Mouse (Mus musculus) testis, adult 2 months (tissue): ENCODE data around the gene Rxrb.

Experiments
- CTCF ChIP-seq: fragments of 200-500 bp; IDR thresholded peaks from 2 replicates; pipeline ENCODE4 v1.5.1; 2012; ENCODE audit warnings: low read depth, mild to moderate bottlenecking, inconsistent platforms, low read length, moderate library complexity; ENCODE audit not compliant: control insufficient read depth, insufficient read depth, insufficient replicate concordance
- POLR2A ChIP-seq: fragments of 200-500 bp; IDR thresholded peaks from 2 replicates; pipeline ENCODE4 v1.6.1; 2012; ENCODE audit warnings: low read depth, mild to moderate bottlenecking, inconsistent platforms, low read length, moderate library complexity; ENCODE audit not compliant: control insufficient read depth

DNA sequence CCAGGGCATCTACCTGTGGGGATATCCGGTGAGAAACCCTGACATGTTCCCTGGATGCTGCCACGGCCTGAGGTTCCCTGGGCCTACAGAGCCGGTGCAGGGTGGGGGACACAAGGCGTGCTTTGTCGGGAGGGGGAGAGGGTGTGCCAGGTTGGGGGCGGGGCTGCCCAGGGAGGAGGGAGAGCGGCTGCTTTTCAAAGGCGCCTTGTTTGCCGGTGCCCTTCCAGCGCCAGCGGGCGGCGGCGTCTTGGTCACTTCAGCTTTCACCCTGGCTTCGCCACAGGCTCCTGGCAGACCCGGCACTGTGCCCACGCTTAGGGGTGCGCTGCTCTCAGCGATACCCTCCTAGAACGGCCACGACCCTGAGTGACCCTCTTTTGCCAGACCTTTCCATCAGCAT is 6.8 kb downstream of the Rxrb start:
- TF ChIP-seq POLR2A, result no peak
- TF ChIP-seq CTCF, result no peak
